Mouse (Mus musculus) heart, adult 2 months (tissue): ENCODE measurements at regions not wholly inside any gene's neighbourhood (a gene's known extent, or its start where the extent isn't known, plus 50 kb on each side); places are given as distances from the start of the nearest gene placed in this dataset.

Experiments
- DNase-seq, 2 experiments: peaks; one replicate each; pipeline ENCODE4 v3.0.0; 2021
- H3K27ac ChIP-seq: fragments of 200-600 bp; 2 replicates; pipeline ENCODE4 v1.8.1; 2022
- H3K27me3 ChIP-seq: fragments of 200-500 bp; 2 replicates; pipeline ENCODE4 v1.6.1; 2012; ENCODE audit warnings: mild to moderate bottlenecking, low read length, inconsistent platforms, mixed read lengths; ENCODE audit not compliant: control insufficient read depth, insufficient read depth
- H3K36me3 ChIP-seq: fragments of 200-500 bp; 2 replicates; pipeline ENCODE4 v1.6.1; 2012; ENCODE audit warnings: low read length, inconsistent platforms; ENCODE audit not compliant: control insufficient read depth, insufficient read depth
- H3K4me1 ChIP-seq: fragments of 200-500 bp; 2 replicates; pipeline ENCODE4 v1.6.1; 2011; ENCODE audit warnings: low read length; ENCODE audit not compliant: control insufficient read depth, insufficient read depth
- H3K4me3 ChIP-seq: fragments of 200-600 bp; 2 replicates; pipeline ENCODE4 v1.8.1; 2022
- H3K79me2 ChIP-seq: fragments of 200-500 bp; replicated peaks from 2 replicates; pipeline ENCODE4 v1.6.1; 2012; ENCODE audit warnings: mild to moderate bottlenecking, inconsistent platforms, low read length, moderate library complexity, mixed read lengths; ENCODE audit not compliant: control insufficient read depth, insufficient read depth
- H3K9ac ChIP-seq: fragments of 200-500 bp; 2 replicates; pipeline ENCODE4 v1.6.1; 2012; ENCODE audit warnings: low read depth, mild to moderate bottlenecking, control low read depth, inconsistent platforms, low read length, mixed read lengths
- CTCF ChIP-seq: fragments of 200-600 bp; IDR thresholded peaks from 2 replicates; pipeline ENCODE4 v1.8.1; 2022; ENCODE audit warnings: antibody characterized with exemption, mild to moderate bottlenecking, moderate library complexity
- EP300 ChIP-seq: fragments of 200-500 bp; IDR thresholded peaks from 2 replicates; pipeline ENCODE4 v1.6.1; 2011; ENCODE audit warnings: low read depth, low read length, control low read depth; ENCODE audit not compliant: insufficient read depth
- POLR2A ChIP-seq: fragments of 200-500 bp; IDR thresholded peaks from 2 replicates; pipeline ENCODE4 v1.6.1; 2011; ENCODE audit warnings: mild to moderate bottlenecking, low read depth, low read length, control low read depth; ENCODE audit not compliant: insufficient read depth
- WGBS: fragments of 180-500 bp; shearing (Covaris S2); methylation state at CpG from one replicate; pipeline ENCODE4 v1.1.7; 2018; 5-methylcytosine and 5-hydroxymethylcytosine counted together
- intact Hi-C: fragments of 180-260 bp; cut with DNase I; formaldehyde crosslinking; loops from one replicate; pipeline ENCODE4 v1.15.1; 2025

DNA sequence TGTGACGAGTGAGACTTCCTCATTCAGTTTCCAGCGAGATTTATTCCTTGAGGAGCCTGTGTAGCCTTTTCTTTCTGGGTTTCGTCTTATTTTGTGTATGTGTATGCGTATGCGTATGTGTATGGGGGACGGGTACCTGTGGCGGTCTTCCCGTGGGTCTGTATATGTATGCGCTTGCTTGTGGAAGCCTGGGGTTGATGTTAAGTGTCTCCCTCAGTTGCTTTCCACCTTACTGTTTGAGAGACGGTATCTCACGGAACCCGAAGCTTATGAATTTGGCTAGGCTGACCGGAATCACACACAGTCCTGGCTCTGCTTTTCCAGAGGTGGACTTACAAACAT lies 87.1 kb downstream of the Ankrd50 start:
- WGBS: 82% methylated on average over 13 of the region's 13 CpGs
- DNase-seq: no peak
- intact Hi-C loops: no loop called here
- Histone ChIP-seq H3K79me2 (no peaks in the 10 kb centered on the region), H3K4me1 (no peaks in the 10 kb centered on the region; the same call in 1 of the 2 replicates), H3K27ac (no peak overlapping the region), H3K27me3 (no peaks in the 10 kb centered on the region), H3K36me3 (no peaks in the 10 kb centered on the region), H3K9ac (no peak overlapping the region), H3K4me3 (no peak overlapping the region)
- TF ChIP-seq CTCF (no peak), EP300 (no peak), POLR2A (no peak)

- no peak for DNase-seq
- no peaks in the 10 kb centered on the region for H3K27me3 ChIP-seq
- intact Hi-C loops: no loop called here
- no peak for TF ChIP-seq CTCF
- no peak for TF ChIP-seq POLR2A
- TF ChIP-seq EP300: no peak
- no peak overlapping the region for H3K9ac ChIP-seq
- 37% methylated on average over 20 of the region's 20 CpGs for WGBS
- H3K27ac ChIP-seq: no peak overlapping the region
- no peaks in the 10 kb centered on the region for H3K79me2 ChIP-seq
- H3K4me1 ChIP-seq: no peaks in the 10 kb centered on the region; the same call in 1 of the 2 replicates
- 0 out of 2 replicates have a peak overlapping the region, but pooled peaks have one; percentile 7 for H3K4me3 ChIP-seq
- H3K36me3 ChIP-seq: no peaks in the 10 kb centered on the region
Measured at GRCm38 (mm10) chr3:38396760-38397614, 87.7 kb downstream of the Ankrd50 start.

DNA sequence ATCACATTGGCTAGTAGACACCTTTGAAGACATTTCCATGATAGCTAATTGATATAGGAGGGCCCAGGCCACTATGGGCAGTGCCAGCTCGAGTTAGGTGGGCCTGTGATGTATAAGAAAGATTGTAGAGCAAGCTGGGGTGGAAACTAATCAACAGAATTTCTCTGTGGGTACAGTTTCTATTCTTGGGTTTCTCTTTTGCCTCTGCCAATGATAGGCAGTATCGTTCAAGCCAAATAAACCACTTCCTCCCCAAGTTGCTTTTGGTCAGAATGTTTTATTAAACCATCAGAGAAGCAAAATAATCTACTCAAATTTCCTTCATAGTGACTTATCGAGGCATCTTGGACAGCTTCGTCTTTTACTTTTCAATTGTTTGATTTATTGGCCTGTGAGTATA lies 90.3 kb downstream of the Ankrd50 start:
- intact Hi-C loops: no loop called here
- Histone ChIP-seq H3K9ac (no peak overlapping the region), H3K36me3 (no peaks in the 10 kb centered on the region), H3K27me3 (no peaks in the 10 kb centered on the region), H3K79me2 (no peaks in the 10 kb centered on the region), H3K4me3 (no peak overlapping the region), H3K4me1 (no peaks in the 10 kb centered on the region; the same call in 1 of the 2 replicates), H3K27ac (no peak overlapping the region)
- no peak for DNase-seq
- WGBS: 62% methylated on average over 4 of the region's 4 CpGs
- no peak for TF ChIP-seq POLR2A
- TF ChIP-seq CTCF: no peak
- TF ChIP-seq EP300: no peak

- no peak for DNase-seq
- Histone ChIP-seq H3K4me3 (no peak overlapping the region), H3K9ac (no peak overlapping the region), H3K36me3 (no peaks in the 10 kb centered on the region), H3K79me2 (no peaks in the 10 kb centered on the region), H3K27me3 (no peaks in the 10 kb centered on the region), H3K27ac (no peak overlapping the region), H3K4me1 (no peaks in the 10 kb centered on the region)
- intact Hi-C loops: no loop called here
- TF ChIP-seq EP300 (no peak), CTCF (no peak), POLR2A (no peak)
- 67% methylated on average over 2 of the region's 2 CpGs for WGBS
Measured at GRCm38 (mm10) chr3:38389647-38390046, 95.0 kb downstream of the Ankrd50 start.

- no peak overlapping the region for H3K9ac ChIP-seq
- no peak for DNase-seq
- no peaks in the 10 kb centered on the region for H3K36me3 ChIP-seq
- no peak overlapping the region for H3K4me3 ChIP-seq
- H3K27ac ChIP-seq: no peak overlapping the region
- no peaks in the 10 kb centered on the region for H3K27me3 ChIP-seq
- 53% methylated on average over 3 of the region's 3 CpGs for WGBS
- TF ChIP-seq CTCF (no peak), POLR2A (no peak), EP300 (no peak)
- H3K4me1 ChIP-seq: no peaks in the 10 kb centered on the region
- H3K79me2 ChIP-seq: no peaks in the 10 kb centered on the region
- intact Hi-C loops: no loop called here
Measured at GRCm38 (mm10) chr3:38388961-38389360, 95.7 kb downstream of the Ankrd50 start.

GRCm38 (mm10) chr3:38382743-38383142 lies 101.9 kb downstream of the Ankrd50 start:
- no peak for DNase-seq
- Histone ChIP-seq H3K36me3 (no peaks in the 10 kb centered on the region), H3K4me1 (no peaks in the 10 kb centered on the region), H3K9ac (no peak overlapping the region), H3K79me2 (no peaks in the 10 kb centered on the region), H3K27ac (no peak overlapping the region), H3K27me3 (no peaks in the 10 kb centered on the region), H3K4me3 (no peak overlapping the region)
- 57% methylated on average over 3 of the region's 3 CpGs for WGBS
- TF ChIP-seq EP300: no peak
- TF ChIP-seq POLR2A: no peak
- no peak for TF ChIP-seq CTCF
- intact Hi-C loops: no loop called here
